Mouse (Mus musculus): ENCODE data around the gene P2ry12. TPM values are rescaled to one million over a fixed set of nuclear protein-coding genes. Genes with fewer than 3 reads are reported as not detected.

Gene P2ry12
- total RNA-seq, 4 experiments from 2014 or later = 1.2 to 5.1 (median 4.4) TPM

DNA sequence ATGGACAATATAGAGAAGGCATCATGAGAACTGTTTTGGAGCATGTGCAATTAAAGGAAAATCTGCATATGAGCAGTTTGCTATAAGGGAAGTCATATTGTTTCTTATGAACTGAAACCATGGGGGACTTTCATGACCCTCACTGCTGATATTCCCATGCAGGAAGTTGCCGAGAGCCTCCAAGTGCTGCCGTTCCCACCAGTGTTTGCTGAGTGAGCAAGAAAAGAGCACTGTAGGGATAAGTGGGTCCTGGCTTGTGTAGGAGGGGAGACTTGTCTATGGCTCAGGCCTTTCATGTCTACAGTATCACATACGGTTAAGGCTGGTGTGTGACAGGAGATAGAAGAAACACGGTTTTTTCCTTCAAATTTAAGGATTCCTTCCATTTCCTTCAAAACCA, 77.0 kb downstream of the P2ry12 start:
- no peak for DNase-seq (ENCODE audit: low spot score)

- no peak for DNase-seq (ENCODE audit: low spot score)
These were observed 80.5 kb downstream of the P2ry12 start for GRCm38 (mm10) chr3:59182129-59182528.

- no peak for DNase-seq (ENCODE audit: low spot score)
These were observed 81.5 kb downstream of the P2ry12 start for GRCm38 (mm10) chr3:59181134-59181533.

DNA sequence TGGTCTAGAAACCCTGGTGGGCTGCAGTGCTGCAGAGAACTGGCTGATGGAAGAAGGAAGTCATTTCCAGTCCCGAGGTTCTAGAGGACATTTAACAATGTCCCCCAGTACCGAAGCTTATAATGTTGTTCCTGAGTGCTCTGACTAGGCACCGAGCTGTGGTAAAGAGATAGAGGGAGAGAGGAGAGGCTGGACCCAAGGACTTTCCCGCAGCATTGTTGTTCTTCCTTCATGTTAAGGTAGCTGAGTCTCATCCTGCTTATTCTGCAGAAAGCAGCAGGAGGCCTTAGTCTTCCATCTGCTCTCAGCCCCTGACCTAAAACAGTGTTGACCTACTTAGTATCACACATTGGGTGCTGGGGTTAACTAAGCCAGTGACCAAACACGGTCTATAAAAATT, 85.8 kb downstream of the P2ry12 start:
- DNase-seq (ENCODE audit: low spot score) = no peak

DNA sequence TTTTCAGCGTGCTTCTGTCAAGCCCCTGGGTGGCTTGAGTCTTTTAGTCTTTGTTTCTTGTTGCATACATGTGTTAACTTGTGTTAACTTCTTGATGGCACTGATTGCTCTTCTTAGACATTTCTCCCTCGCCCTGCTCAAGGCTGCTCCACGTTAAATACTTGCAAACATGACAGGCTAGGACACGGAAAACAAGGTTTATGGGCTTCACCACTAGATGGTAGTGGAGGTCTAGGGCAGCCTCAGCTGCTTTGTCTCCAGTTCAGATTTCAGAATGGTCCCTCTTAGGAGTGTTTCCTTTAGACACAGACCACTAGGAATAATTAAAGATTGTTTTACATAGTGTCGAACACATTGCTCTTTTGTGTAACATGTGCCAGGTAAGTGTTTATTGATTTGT, 87.4 kb downstream of the P2ry12 start:
- peak; percentile 42 for DNase-seq (ENCODE audit: low spot score)

DNA sequence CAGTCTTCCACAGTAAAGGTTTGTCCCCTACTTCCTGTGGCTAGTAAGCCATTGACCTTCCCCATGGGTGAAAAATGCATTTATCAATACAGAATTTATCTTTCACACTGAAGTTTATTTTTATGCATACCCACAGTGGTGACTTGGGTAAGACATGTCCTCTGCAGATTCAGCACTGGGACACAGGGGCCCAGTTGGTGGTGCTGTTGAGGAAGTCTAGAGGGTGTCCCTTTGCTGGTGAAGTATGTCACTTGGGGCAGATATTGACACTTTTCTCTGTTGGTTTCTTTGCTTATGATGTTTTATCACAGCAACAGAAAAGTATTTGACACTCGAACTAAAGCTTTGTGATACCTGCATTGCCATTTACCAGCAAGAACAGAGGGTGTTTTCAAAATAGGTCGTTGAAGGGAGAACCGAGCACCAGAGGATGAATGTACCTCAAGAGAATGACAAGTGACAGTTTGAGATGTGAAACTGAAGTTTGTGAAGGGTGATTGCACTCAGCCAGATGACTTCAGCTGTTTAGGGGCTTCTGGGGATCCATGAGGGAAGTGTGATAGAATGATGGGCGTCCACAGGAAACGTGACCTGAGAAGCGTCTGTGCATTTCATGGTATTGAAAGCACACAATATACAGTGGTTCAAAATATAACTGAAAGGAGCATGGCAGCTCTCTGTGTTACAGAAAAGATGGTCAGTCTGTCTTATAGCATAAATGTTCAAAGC, 88.1 kb downstream of the P2ry12 start:
- no peak for DNase-seq (ENCODE audit: low spot score)

DNA sequence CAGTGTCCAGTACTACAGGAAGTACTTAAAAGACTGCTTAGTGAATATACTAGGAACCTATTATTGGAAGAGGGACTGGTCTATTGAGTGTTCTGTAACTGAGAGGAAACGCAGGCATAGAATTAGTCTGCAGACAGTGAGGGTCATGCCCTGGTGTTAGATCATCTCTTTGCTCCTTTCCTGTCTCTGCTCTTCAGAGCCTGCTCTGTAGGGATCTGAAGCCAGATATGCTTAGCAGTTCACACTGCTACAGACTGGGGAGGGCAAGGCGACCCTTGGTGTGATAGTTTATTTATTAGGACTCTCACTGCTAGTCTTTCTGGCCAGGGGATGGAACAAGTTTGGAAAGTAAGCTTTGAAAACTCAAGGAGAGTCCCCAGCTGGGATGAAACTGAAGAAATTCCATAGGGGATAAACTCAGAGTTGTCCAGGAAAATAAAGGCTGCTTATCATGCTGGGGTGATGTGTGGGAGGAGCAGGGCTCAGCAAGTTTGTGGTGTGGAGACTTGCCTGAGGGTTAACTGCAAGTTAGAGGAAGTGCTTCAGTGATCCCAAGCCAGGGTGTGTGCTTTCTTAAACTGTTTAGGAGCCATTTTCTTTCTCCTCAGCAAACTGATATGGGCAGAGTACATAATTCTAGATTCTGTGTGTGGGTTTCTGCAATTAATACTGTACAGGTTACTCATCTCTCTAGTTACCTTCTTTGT, 92.6 kb downstream of the P2ry12 start:
- no peak for DNase-seq (ENCODE audit: low spot score)

- DNase-seq (ENCODE audit: low spot score) = no peak
These were observed 93.5 kb downstream of the P2ry12 start for GRCm38 (mm10) chr3:59169215-59169614.

DNA sequence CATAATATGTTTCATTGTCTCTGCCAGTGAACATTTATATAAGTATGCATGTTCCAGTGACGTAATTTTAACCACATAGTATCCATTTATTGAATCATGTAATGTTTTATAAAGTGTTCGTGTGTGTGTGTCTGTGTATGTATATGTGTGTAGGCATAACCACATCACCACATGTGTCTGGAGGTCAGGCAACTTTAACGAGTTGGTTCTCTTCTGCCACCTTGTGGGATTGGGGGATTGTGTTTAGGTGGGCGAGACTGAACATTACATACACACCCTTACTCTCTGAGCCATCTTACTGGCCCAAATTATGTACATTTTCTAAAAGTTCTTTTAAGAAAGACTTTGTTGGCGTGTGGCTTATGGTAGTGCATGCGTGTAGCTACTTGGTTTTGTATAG, 94.2 kb downstream of the P2ry12 start:
- DNase-seq (ENCODE audit: low spot score) = no peak

GRCm38 (mm10) chr3:59167417-59168054, 95.1 kb downstream of the P2ry12 start:
- DNase-seq (ENCODE audit: low spot score) = no peak

Other genes with a start within 250 kb of the P2ry12 start
- gene Gpr171, start 161.1 kb downstream of the P2ry12 start, total RNA-seq (2022) = under 1 TPM in 2 of 4 experiments, not detected in 2; 0.13 to 0.23 TPM
- 1 to 10 TPM; 2.0 to 4.6 (median 2.9) TPM for gene P2ry14, start 109.3 kb downstream of the P2ry12 start, total RNA-seq (2022)
- not detected for gene Gpr87, start 67.8 kb downstream of the P2ry12 start, total RNA-seq (2022)
- gene P2ry13, start 52.0 kb downstream of the P2ry12 start, total RNA-seq (2022) = 1 to 10 TPM in 1 of 4 experiments, under 1 TPM in 3; 0.49 to 1.4 (median 0.76) TPM
- 1 to 10 TPM; 1.2 to 1.6 (median 1.4) TPM for gene Igsf10, start 81.5 kb upstream of the P2ry12 start, total RNA-seq (2022)

All from heart, adult 8-10 months (tissue).